Mouse (Mus musculus) testis, adult 2 months (tissue): ENCODE results near the gene Cacng5.

Source experiments
- CTCF ChIP-seq: fragments of 200-500 bp; IDR thresholded peaks from 2 replicates; pipeline ENCODE4 v1.5.1; 2012; ENCODE audit warnings: low read depth, mild to moderate bottlenecking, inconsistent platforms, low read length, moderate library complexity; ENCODE audit not compliant: control insufficient read depth, insufficient read depth, insufficient replicate concordance
- POLR2A ChIP-seq: fragments of 200-500 bp; IDR thresholded peaks from 2 replicates; pipeline ENCODE4 v1.6.1; 2012; ENCODE audit warnings: low read depth, mild to moderate bottlenecking, inconsistent platforms, low read length, moderate library complexity; ENCODE audit not compliant: control insufficient read depth

DNA sequence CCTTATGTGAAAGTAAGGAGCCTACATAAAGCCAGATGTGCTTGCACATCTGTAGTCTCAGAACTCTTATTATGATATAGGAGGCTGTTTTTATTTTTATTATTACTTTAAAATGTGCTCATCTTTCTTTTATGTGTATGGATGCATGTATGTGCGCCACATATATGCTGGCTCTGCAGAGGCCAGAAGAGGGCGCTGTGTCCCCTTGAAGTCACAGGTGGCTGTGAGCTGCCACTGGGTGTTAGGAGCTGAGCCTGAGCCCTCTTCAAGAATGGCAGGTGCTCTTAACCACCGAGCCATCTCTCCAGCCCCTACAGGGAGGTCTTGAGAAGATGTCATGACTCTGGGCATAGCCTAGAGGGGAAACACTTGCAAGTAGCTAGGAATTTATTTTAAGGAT lies 23.5 kb downstream of the Cacng5 start:
- TF ChIP-seq POLR2A (no peak), CTCF (peak; percentile 61; the same call in 1 of the 2 replicates)
